Mouse (Mus musculus): ENCODE results near the gene Armcx5.

The Armcx5 gene

DNA sequence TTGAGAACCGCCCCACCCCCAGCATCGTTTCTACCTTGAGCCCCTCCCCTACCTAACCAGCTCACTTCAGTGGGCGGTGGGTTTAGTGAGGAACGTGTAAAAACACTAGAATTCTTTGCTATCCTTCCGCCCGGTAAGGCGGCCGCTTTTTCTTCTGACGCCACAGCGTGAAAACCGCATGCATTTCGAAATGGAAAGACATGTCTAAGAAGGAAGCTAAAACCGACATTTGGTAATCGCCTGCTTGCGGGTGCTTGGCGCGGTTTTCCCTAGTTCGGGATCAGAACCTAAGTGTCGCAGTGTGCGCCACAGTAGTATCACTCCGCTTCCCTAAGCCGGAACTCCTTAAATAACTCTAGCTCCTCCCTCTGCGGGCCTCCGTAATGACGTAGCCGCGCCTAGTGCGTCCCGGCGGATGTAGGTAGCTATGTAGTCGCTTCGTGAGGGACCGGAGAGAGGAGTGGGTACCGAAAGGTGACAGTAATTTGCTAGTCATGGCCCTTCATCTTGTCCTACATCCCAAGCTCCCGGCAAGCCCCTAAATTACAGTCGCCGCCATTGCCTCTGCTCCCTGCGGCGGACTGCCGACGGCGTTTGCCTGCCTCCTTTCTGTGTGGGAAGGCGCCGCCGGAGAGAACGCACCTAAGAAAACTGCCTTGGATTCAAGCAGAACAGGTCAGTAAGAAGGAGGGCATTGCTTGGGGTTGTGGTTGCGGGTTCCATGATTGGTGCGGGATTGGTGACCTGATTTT lies at the start of gene Armcx5, which contains the start of gene Gprasp1:
TSS of gene Armcx5 (plus strand) at position 430 of the 752 bp plus-strand sequence.
TSS of gene Gprasp1 (plus strand) at position 430 of the 752 bp plus-strand sequence.
- in situ Hi-C loops (cut with MboI, MseI): loop anchor here (25.0 kb wide), 1 partner anchor 980 kb away; the partner anchor contains the start of genes Armcx3 and Armcx6

DNA sequence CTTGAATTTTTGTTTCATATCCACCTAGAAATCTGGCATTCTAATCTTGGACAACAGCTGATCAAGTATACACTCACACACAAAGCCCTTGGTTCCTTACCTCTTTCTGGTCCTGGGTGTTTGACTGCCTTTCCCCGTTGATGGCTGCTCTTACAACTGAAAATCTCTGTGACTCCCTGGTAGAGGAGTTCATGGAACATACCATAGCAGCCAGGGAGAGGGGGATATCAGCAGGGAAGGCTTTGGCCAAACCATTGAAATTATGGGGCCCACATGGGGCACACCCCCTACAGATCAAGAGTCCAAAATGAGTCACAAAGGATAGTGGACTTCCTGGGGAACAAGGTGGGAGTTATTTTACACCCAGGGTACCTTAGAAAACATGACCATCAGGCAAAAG lies 48.9 kb upstream of the Armcx5 start, which contains the start of gene Tcp11x2:
TSS of gene Tcp11x2 (minus strand) at position 158 of the 400 bp plus-strand sequence.
- in situ Hi-C loops (cut with MboI, MseI): no loop called here

DNA sequence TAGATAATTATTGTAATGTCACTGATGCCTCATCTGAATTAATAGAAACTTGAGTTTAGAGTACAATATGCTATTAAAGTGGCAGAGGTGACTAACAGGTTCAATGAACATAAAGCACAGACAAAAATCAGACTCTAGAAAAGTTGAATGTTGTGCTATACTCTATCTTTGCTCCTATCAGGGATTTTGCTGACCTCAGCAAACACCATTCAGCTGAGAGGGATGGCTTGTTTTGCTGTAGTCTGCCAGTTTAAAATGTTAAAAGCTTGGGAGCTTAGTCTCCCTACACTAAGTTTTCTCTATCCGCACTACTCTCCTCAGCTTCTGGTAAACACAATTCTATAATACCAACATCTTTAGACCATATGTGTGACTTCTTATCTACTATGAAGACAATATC lies 39.4 kb upstream of the Armcx5 start:
- in situ Hi-C loops (cut with MboI, MseI): no loop called here

DNA sequence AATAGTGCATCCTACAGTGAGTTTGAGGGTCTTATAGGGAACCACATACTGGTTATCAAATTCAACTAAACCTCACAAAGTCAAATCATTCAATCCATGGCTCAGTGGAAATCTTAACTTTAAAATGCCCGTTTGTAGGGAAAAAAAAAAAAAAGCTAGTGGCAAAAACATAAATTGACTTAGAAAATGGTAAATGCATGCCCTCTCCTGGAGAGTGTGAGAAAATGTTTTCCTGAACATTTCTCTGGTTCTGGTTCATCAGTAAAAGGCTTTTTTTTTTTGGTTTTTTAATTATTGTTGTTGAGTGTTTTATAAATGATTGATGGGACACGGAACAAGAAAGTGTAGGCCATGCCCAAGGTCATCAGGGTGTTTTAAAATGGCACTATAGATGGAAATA lies 38.2 kb upstream of the Armcx5 start:
- in situ Hi-C loops (cut with MboI, MseI): no loop called here

DNA sequence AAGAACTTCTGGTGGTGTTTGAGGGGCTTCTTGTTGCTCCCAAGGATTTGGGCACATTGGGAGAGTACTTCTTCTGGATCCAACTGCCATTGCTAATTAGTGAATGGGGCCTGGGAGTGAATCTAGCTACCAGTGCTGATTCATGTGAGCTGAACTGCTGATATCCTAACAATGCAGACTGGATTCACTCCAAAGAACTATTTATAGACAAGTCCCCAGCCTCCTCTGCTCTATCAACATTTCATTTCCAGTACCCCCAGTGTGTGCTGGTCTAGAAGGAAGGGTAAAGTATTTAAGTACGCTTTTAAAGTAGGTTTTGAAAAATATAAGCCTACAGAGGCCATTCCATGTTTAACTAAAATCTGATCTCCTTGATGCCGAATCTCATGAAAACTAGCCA lies 29.7 kb upstream of the Armcx5 start:
- in situ Hi-C loops (cut with MboI, MseI): no loop called here

DNA sequence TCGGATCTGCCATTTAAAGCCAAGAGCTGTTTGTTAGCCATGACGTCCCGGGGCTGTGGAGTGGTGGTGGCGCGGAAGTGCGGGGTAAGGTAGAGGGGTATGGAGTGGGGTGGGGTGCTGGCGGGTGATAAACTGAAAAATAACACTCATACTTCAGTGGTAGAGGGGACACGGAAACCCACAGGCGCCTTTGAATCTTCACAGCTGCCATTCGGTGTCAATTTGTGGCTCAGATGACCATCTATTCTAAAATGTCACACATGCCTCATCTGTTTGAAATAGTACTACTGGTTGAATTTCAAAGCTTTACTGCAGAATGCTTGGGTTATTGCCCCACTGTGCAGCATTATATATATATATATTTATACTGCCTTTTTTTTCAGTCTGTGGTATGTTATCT lies 17.4 kb upstream of the Armcx5 start, which contains the start of gene Tmsb15a:
TSS of gene Tmsb15a (minus strand) at position 101 of the 400 bp plus-strand sequence.
- in situ Hi-C loops (cut with MboI, MseI): loop anchor here (25.0 kb wide), 1 partner anchor 963 kb away; the partner anchor contains the start of genes Armcx3 and Armcx6

DNA sequence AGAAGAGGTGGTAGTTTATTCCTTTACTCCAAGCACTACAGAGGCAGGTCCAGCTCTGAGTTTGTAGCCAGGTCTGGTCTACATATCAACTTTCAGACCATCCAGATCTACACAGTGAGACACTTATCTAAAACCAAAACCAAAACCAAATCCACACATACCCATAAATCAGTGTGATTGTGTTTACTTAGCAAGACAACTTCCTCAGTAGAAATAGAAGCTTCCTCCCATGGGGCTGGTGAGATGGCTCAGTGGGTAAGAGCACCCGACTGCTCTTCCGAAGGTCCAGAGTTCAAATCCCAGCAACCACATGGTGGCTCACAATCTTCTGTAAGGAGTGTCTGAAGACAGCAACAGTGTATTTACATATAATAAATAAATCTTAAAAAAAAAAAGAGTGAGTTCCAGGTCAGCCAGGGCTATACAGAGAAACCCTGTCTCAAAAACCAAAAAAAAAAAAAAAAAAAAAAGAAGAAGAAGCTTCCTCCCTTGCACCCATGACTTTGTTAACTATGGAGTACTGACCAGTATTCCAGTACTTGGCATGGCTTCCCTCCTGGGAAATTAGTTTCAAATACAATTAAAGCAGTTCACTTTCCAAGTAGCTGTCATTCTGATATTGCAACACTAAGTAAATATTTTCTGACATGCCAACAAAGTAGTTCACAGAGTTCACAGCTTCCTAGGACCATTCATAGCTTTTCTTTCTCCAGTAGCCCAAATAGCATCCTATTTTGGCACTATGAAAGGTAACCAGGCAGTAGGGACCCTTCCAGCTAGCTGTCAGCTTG lies 3.6 kb upstream of the Armcx5 start:
- in situ Hi-C loops (cut with MboI, MseI): loop anchor here (25.0 kb wide), 1 partner anchor 977 kb away; the partner anchor contains the start of genes Armcx3 and Armcx6

DNA sequence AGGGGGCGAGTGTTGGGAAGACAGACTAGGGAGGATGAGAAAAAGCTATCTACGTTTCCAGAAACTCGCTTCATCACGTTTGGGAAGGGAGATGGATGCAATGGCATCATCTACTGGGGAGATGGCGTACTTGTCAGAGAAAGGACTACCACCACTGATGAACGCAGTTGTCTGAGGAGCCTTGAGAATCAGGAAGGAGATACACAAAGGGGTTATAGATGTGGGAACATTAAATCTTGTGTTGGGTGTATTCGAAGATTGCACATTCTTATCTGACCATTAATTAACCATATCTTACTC lies 473 bp downstream of the Armcx5 start:
- in situ Hi-C loops (cut with MboI, MseI): loop anchor here (25.0 kb wide), 1 partner anchor 981 kb away; the partner anchor contains the start of genes Armcx3 and Armcx6

DNA sequence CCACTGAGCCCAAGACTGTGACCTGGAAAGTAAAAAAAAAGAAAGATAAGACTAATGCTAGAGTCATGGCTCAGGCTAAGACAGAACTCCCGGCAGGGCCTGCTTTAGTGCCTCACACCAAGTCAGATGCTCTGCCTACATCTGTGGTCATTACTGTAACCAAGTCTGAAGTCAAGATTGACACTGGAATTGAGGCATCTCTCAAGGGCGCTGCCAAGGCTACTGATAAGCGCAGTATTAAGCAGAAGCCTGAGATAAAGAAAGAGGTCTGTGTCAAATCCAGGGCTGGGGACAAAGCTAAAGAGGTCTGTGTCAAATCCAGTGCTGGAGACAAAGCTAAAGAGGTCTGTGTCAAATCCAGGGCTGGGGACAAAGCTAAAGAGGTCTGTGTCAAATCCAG lies 2.8 kb downstream of the Armcx5 start:
- in situ Hi-C loops (cut with MboI, MseI): loop anchor here (25.0 kb wide), 1 partner anchor 983 kb away; the partner anchor contains the start of genes Armcx3 and Armcx6

DNA sequence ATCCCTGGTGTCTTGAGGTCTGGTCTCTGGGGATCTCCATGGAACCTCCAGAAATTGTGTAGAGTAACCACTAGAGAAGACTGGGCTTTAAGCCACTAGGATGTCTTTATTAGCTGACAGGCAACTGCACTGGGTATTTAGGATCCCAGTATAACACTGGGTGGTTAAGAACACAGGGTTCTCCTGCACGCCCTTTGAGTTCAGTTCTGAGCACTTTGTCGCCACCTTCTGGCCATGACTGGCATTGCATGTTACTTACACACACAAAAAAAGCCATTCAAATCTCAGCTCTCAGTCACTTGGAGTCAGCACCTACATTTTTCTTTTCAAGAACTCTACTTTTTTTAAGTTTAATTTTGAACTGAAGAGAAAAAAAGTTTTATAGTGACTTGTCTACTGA lies 10.3 kb downstream of the Armcx5 start:
- in situ Hi-C loops (cut with MboI, MseI): loop anchor here (25.0 kb wide), 1 partner anchor 191 kb away; no protein-coding TSS in a partner anchor

DNA sequence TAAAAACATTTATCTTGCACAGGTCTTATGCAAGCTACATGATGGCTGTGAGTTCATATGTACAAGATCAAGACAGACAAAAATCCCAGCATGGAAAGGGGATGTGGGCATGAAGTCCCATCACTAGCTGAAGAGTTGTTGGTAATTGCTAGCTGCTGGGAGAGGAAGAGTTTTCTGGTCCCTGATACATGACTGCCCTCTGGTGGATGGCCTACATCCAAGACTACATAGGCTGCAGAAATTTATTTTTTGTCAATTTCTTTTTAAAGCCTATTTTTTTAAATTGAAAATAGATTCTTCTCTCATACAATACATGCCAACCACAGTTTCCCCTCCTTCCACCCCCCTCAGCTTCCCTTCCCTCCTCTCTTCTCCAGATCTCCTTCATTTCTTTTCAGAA lies 19.2 kb downstream of the Armcx5 start:
- in situ Hi-C loops (cut with MboI, MseI): loop anchor here (25.0 kb wide), 1 partner anchor 199 kb away; no protein-coding TSS in a partner anchor

DNA sequence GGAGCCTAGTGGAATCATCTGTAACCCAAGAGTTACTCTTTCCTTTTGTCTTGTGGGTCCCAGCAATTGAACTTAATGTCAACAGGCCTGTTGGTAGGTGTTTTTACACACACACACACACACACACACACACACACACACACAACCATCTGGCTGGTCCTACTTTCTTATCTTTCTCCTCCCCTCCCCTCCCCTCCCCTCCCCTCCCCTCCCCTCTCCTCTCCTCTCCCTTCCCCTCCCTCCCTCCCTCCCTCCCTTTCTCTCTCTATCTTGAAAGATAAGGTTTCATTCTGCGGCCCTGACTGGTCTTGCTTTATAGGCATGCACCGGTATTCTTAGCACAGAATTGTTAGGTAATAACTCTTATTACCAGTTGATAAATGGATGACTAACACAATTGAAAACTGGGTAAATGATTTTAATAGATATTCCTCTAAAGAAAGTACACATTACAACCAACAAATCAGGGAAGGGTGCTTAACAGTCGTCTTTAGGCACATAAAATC lies 25.6 kb downstream of the Armcx5 start:
- in situ Hi-C loops (cut with MboI, MseI): loop anchor here (25.0 kb wide), 1 partner anchor 206 kb away; no protein-coding TSS in a partner anchor

DNA sequence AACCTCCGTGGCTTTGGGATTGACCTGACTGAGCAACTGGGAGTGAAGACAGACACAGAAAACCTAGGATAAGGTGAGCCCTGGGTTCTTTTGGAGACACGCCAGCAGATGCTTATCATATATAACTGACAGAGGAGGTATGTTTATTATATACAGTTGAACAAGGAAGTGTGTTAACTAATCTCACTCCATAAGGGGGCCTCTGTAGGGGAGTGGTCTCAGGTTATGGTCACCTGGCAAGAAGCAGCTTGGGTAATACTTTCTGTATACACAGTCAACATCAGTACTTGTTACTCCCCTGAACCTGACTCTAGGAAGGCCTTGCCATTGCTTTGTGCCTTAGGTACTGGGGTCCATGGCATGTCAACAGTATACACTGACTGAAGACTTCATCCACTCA lies 26.0 kb downstream of the Armcx5 start:
- in situ Hi-C loops (cut with MboI, MseI): loop anchor here (25.0 kb wide), 1 partner anchor 206 kb away; no protein-coding TSS in a partner anchor

DNA sequence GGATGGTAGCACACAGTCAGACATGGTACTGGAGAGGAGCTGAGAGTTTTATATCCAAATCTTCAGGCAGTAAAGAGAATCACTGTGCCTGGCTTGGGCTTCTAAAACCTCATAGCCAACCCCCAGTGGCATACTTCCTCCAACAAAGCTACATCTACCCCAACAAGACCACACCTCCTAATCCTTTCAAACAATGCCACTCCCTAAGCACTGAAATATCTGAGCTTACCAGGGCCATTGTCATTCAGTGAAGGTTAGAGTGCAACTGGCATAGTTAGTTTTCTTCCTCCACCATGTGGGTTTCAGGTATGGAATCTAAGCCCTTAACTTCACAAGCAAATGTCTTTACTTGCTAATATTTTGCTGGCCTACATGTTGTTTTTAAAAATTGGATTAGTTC lies 49.0 kb downstream of the Armcx5 start:
- in situ Hi-C loops (cut with MboI, MseI): loop anchor here (25.0 kb wide), 1 partner anchor 654 kb away; no protein-coding TSS in a partner anchor

DNA sequence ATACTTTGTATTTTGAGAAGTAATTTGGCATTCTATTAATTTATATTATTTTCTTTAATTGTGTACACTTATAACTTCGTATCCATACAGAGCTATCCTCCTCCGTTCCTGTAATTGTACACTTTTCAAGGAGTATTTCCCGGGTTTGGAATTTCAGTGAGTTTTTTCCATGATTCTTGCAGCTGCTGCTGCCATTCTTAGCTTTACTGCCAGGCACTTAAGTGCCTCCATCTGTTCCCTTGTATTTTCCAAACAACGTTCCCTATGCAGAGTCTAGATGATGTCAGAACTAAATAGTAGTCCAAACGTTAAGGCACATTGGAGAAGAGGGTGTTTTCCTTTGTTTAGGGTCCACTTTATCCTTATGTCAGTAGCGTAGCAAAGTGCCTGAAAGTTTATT lies 49.8 kb downstream of the Armcx5 start:
- in situ Hi-C loops (cut with MboI, MseI): loop anchor here (25.0 kb wide), 1 partner anchor 655 kb away; no protein-coding TSS in a partner anchor

DNA sequence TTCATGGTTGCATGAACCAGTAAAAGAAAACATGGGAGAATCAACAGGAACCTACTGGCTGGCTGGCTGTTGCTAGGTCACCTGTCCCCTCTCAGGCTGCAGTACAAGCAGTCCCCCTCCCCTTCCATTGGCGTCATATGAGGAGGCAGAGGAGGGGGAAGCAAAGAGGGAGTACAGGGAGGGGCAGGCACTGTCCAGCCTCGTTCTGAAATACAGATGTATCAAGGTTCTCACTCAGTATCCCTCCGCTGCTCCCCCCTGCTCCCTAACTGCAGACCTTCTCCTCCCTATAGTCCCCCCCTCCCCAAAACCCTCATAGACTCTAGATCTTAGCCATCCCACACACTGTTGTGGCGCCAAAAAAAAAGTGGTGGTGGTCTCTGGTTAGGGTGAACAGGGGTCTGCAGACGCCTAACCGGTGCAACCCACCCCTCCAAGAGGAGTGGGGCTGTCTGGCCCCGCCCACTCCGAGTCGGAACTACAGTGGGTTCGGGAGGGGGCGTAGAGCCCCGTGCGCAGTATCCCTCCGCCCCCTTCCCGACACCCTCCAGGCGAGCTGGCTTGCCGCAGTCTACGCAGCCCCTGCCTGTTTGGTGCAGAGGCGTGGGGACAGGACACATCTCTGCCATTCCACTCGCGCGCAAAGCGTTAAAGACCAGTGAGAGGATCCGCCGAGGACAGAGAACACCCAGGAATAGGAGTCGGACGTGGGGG lies 53.2 kb downstream of the Armcx5 start:
- in situ Hi-C loops (cut with MboI, MseI): loop anchor here (5.0 to 25.0 kb wide), 2 partner anchors 47 to 658 kb away; no protein-coding TSS in a partner anchor

DNA sequence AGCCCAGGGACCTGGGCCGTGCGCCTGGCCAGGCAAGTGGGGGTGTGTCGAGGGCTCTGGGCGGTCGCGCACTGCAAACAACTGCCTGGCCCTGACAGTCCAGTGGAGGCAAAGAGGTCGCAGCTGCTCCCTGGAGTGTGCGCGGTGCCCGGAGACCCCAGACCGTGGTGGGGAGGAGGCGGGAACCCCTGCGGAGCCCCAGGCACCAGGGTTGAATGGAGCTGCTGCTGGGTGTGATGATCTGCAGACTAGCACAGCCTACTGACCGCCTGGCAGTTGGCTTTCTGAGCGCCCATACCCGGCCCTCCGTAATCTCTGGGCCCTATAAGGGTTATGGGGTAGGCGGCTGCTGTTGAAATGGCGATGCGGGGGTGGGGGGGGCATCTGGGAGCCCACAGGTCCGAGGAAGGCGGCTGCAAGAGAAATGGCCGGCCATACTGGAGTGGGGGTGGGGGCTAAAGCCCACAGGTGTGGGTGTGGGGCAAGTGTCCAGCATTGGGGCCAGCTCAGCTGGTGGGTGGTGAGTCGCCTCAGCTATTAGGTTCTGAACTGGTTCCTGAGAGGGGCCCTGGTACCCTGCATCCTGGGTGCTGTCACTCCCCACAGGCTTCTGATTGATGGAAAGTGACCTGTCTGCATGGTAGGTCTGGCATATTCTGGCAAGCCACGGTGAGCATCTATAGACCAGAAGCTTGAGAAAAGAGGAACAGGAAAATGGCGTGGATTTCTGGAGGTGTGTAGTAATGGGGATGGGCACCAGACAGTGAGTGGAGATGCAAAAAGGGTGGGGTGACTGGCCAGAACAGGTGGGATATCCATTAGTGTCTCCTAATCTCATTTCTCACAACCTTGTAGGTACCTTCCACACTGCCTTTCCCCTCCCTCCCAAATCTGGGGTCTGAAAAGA lies 54.0 kb downstream of the Armcx5 start:
- in situ Hi-C loops (cut with MboI, MseI): loop anchor here (5.0 to 25.0 kb wide), 2 partner anchors 46 to 659 kb away; no protein-coding TSS in a partner anchor

Data from T-helper 2 cell (primary cell).